Mouse (Mus musculus) neural tube, embryonic 10.5 days (tissue): Measurements from ENCODE around the gene Zfp64.

Source experiments
- DNase-seq: peaks from one replicate; pipeline ENCODE4 v3.0.0-alpha.2; 2017; ENCODE audit warnings: low spot score; ENCODE audit errors: extremely low spot score

Gene Zfp64

DNA sequence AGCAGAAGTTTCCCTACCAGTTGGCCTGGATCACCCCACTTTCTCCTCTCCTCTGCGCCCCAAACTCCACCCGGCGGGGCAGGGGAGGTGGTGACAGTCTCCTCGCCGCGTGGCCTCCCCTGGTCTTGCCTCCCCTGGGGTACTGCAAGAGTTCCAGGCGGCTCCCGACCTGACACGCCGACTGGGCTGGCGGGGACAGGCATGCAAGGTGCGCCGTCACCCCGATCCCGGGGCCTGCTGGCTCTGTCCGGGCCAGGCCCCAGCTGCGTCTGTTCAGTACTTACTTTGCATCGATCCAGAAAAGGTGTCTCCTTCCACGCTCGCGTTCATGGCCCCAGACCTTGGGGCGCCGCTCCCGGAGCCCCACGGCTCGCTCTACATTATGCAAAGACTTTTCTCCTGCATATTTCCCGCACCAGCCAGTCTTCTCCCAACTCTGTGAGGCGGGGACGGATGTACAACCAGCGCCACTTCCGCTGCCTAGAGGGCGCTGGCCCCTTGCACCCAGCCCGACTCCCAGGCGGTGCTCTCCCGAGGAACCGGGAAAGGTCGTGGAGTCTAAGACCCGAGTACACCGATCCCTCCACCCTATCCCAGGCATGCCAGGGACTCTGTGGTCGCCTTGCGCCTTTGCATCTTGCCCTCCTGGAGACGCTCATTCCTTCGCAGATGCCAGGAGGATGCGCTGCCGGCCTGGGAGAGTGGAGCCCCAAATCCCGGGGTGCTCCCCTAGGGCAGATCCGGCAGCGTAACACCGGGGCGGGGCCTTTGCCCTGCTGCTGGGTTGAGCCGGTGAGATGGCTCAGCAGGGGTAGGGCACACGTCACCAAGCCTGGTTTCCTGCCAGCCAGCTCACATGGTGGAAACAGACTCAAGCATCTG lies at the start of gene Zfp64:
Gene Zfp64, minus strand, starts transcription at position 753 of the 882 bp plus-strand sequence.
- DNase-seq: peak; percentile 86

DNA sequence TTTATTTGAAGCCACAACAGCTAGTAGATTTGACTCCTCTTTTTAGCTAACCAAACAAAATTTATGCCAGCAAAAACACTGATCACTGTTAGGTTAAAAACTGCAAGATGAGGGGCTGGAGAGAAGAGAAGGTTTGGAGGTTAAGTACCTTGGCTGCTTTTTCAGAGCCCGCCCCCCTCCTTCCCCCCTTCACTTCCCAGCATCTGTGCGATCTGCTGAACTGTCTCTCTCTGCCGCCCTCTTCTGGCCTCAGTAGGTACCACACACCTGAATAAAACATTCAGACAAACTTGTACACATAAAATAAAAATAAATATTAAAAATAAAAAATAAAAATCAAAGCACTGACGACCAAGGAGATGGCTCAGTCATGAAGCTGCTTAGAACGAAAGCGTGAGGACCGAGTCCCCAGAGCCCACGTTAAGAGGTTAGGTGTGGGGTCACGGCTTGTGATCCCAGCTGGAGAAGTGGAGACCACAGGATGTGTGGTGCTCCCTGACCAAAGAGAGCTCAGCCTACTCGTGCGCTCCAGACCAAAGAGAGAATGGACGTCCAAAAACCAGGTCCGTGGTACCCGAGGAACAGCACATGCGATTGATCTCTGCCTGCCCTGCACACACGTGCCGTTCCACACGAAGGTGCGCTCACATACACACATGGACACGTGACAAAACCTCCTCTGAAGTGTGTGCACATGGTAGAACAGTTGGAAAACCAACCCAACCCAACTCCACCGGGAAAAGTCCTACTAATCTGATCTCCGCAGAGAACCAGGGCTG lies 37.4 kb upstream of the Zfp64 start:
- peak; percentile 50 for DNase-seq

DNA sequence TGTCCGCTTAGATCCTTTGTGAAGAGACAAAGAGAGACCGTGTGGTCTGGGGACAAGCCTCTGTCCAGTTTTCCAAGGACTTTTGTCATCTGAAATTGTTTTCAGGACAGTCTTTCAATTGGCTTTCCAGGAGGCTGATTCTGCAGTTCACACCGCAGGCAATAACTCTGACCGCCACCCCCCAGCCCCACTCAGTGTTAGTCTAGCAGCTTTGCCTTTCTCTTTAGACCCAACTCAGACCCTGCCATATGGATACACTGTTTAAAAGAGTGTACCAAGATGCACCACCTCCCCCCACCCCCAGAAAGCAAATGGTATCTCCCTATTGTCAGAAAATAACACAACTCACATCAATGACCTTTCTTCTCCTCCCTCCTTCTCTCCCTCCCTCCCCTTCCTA lies 35.6 kb upstream of the Zfp64 start:
- no peak for DNase-seq

DNA sequence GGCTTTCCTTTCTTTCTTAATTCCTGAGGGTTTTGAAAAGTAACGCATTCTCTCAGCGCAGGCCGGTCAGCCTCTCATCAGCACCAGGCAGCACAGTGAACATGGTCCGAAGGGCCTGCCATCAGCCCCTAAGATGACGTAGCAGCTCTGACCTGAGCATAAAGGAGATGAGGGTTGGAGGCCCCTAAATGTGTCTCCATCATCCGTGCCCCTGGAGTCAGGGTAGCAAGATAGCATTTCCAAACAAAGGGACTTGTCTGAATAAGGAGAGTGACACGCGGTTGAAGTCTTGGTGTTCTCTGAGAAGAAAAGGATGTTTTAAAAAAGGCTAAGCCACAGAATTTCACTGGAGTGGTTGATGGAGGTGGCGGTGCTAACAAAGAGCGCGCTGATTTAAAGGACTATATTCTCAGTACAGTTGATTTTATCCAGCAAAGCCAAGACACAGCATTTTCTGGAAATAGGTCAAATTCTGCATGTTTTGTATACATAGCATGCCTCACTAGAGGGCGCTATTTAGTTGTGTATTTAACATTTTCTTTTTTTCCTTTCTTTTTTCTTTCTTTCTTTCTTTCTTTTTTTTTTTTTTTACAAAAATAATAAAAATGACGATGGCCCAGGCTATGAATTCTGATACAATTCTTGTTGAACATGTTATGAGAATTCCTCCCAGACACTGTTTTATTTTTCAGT lies 34.8 kb upstream of the Zfp64 start:
- DNase-seq: no peak

DNA sequence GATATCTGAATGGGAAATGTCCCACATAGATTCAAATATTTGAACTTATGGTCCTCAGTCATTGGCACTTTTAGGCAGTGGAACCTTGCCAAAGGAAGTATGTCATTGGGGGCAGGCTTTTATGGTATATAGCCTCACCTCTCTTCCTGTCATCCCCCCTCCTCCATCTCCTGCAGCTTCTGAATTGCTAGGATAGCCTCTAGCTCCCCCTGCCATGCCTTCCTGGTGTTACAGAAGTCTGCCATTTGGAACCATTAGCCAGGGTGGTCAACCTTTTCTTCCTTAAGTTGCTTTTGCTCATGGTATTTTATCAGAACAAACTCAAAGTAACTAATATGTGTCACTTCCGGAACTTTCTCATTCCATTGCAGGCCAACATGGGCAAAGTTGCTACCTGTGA lies 32.7 kb upstream of the Zfp64 start:
- no peak for DNase-seq

DNA sequence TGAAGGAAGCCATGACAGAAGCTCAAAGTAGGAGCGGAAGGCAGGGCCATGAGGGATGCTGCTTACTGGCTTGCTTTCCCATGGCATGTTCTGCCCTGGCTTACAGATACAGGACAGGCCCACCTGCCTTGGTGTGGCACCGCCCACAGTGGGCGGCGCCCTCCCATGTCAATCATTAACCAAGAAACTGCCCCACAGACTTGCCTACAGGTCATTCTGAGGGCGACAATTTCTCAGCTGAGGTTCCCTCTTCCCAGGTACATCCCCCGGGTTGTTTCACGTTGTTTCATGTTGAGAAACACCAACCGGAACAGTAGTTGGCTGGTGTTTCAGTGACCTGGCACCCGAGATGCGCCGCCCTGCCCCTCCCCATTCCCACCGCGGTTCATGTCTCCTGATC lies 32.0 kb upstream of the Zfp64 start:
- no peak for DNase-seq

DNA sequence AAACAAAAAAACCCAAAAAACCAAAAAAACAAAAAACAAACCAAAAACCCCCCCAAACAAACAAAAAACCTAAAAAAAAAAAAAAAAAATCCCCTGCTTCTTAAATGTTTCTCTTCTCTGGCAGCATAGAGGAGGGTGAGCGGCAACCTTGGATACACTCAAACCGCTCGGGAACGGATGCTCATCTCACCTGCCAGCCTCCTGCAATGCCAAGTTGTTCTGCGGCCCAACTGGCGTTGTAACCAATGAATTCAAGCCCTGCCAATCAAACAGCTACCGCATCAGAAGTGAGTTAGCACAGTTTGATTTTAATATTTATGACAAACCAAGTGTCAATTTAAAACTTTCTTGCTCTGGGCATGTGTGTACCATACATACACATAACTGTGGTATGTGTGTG lies 26.6 kb upstream of the Zfp64 start:
- no peak for DNase-seq

DNA sequence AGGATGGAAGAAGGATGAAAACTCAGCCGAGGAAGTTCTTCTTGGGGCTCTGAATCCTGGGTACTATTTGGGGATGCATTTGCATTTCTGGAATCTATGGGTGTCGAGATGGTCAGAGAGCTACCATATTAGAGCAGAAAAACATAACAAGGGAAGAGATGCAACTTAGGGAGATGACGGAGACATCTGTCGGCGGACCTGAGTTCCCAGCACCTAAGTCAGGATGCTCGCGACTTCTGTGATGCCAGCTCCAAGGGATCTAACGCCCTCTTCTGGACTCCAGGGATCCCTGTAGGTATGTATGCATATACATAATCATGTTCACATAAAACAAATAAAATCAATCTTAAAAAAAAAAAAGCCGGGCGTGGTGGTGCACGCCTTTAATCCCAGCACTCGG lies 26.1 kb upstream of the Zfp64 start:
- DNase-seq: no peak

DNA sequence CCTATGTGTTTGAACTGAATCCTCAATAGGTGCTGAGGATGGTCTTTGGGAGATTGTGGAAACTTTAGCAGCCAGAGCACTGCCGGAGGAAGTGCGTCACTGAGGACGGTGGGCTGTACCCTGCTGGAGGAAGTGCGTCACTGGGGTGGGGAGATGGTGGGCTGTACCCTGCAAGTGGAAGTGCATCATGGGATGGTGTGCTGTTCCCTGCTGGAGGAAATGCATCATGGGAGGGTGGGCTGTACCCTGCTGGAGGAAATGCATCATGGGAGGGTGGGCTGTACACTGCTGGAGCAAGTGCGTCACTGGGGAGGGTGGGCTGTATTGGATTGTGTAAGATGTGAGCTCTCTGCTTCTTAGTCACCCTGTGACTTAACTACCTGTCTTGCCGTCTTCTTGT lies 25.5 kb upstream of the Zfp64 start:
- DNase-seq: peak; percentile 38

DNA sequence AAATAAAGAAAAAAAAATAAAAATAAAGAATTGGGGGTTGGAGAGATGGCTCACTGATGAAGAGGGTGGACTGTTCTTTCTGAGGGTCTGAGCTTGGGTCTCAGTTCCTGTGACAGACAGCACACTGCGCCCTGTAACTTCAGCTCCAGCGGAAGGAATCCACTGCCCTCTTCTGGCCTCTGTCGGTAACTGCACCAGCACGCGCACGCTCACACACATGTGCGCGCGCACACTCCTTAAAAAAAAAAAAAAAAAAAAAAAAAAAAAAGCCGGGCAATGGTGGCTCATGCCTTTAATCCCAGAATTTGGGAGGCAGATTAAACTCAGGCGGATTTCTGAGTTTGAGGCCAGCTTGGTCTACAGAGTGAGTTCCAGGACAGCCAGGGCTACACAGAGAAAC lies 24.4 kb upstream of the Zfp64 start:
- no peak for DNase-seq

DNA sequence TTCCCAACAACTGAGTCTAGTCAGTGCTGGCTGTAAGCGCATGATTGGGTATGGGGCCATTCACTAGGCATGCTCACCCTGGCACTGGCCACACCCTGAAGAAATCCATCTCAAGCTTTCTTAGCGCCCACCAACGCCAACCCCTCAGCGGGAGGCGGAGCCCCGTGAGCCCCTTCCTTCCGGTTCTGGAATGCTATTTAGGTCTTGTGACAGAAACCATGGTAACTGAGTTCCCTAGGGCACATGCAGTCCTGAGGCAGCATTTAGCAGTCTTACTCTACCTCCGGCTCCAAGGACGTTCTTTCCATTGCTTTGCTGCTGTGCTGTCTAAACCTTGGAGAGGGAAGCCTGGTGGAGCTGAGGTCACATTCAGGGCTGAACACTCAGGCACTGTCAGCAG lies 22.6 kb upstream of the Zfp64 start:
- peak; percentile 27 for DNase-seq

DNA sequence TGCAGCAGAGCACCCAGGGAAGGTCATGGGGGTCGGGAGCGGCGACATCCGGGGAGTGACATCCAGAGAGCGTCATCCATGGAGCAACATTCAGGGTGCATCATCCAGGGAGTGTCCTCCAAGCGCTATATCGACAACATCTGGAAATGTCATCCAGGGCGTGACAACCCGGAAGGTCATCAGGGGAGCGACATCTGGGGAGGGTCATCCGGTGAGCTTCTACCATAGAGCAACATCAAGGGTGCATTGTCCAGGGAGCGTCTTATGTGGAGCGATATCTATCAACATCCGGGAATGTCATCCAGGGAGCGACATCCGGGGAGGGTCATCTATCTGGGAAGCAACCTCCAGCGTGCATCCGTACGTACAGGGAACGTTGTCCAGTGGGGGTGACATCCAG lies 14.7 kb upstream of the Zfp64 start:
- DNase-seq: no peak

DNA sequence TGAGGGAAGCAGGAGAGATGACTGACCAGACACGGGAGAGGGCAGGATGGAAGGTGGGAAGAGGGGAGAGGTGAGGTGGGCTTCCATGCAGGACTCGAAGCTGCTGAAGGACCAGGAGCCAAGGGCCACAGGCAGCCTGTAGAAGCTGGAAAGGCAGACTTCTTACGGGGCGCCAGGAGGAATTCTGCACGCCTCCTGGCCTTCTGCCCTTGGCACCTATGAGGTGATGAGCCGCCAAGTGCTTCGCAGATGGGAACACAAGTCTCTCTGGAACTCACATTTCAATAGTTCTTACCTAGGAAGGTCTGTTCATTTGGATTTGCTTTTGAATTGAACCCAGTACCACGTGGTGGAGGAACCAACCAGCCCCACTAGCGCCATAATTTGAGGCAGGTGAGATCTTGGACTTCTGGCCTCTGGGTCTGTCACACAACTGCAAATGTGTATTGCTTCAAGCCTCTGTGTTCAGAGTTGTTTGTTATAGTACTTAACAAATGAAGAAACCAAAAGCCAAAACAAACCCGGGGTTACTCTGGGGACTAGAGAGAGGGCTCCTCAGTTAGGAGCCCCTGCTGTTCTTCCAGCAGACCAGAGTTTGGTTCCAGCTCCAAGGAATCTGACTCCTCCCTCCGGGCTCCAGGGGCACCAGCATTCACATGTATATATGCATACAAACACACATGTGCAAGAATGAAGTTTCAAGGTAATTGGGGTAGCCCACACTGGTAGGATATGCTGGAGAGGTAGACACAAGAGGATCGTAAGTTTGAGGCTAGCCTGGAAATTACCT lies 12.9 kb upstream of the Zfp64 start:
- DNase-seq: no peak

DNA sequence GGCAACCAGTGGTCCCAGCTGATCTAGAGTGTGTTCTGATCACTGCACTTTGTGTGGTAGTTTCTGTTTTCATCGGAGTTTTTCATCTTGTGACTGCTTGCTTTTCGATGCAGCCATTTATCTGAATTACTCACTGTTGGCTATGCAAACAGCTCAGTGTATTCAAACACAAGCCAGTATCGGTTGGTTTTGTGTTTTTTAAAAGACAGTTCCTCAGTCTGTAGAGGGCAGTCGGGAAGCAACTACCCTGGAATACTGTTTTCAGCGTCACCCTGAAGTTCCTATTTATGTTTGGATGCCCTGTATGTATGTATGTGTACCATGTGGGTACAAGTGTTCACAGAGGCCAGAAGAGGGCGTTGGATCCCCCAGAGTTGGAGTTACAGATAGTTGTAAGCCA lies 11.1 kb upstream of the Zfp64 start:
- DNase-seq: no peak

DNA sequence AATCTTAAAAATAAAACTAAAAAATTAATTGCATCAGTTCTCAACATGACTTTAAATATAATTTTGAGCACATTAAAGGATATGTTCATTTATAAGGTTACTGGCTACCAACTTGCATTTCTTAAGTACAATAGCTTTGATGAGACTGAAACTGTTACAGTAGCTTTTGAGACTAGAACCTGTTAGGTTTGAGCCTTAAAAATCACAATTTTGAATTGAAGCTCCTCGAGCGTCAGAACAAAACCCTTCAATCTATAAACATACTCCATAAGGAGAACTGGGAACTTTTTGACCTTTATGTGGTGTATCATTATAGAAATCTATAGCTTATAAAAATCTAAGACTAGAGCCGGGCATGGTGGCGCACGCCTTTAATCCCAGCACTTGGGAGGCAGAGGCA lies 9.5 kb upstream of the Zfp64 start:
- DNase-seq: no peak

DNA sequence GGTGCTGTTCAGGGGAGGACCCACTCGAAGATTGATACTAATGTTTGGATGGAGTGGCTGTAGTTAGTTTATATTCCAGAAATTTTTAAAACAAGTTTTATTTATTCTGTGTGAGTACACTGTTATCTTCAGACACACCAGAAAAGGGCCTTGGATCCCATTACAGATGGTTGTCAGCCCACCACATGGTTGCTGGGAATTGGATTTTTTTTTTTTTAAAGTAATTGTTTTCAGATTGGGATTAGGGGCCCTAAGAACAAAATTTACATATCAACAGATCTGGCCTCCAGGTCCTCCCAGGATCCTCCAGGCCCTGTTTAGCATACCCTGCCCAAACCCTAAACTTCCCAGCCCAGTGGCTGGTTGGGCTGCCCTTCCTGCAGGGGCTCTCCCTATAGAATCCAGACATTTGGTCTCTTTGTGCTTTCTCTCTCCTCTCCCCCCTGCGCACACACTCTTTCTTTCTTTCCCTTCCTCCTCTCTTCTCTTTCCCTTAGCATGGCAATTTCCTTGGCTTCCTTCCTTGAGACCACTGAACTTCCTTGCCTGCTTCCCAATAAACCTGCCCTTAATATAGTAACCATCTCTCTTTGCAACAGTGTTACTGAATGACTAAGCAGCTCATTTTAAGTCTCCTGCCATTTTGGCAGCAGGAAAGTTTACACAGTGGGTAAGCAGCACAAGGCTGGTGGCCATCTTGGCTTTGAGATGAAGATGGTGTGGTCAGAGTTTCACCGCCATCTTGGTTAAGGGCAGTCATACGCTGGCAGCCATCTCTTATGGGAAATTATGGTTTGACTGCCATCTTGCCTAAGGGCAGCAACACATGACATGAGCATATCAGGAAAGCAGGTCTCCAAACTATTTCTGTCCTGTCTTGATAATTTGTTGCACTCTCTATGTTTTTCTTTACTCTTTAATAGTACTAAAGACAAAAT lies 6.6 kb upstream of the Zfp64 start:
- DNase-seq: no peak

DNA sequence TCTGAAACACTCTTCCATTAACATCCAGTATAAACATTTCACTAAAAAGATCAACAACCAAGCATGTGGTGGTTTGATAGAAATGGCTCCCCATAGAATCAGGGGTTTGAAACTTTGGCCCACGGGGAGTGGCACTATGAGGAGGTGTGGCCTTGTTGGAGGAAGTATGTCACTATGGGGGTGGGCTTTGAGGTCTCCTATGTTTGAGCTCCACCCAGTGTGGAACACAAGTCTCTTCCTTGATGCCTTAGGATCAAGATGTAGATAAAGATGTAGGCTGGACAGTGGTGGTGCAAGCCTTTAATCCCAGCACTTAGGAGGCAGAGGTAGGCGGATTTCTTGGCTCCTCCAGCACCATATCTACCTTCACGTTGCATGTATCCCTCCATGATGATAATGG lies 5.4 kb upstream of the Zfp64 start:
- DNase-seq: no peak

DNA sequence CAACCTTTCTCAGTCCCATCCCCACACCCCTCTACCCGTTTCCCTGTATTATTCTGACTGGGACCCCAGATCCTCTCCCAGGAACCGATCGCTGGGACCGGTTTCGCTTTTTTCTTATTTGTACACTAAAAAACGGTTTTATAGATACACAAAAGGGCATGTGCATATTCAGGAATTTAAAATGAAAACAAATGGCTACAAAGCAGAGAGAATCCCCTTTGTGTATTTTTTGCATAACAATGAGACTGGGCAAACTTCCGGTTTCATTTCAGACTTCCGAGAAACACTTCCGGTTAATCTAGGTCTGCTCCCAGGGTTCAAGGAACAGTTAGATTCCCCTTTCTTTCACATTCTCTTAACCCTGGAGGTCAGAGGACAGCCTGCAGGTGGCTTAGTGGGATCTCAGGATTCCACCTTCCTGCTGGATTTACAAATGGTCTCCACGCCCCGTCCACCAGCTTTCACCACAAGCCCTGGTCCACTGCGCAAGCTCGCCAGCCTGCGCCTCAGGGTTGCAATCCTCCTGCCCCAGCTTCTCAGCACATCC lies 4.0 kb upstream of the Zfp64 start:
- no peak for DNase-seq

DNA sequence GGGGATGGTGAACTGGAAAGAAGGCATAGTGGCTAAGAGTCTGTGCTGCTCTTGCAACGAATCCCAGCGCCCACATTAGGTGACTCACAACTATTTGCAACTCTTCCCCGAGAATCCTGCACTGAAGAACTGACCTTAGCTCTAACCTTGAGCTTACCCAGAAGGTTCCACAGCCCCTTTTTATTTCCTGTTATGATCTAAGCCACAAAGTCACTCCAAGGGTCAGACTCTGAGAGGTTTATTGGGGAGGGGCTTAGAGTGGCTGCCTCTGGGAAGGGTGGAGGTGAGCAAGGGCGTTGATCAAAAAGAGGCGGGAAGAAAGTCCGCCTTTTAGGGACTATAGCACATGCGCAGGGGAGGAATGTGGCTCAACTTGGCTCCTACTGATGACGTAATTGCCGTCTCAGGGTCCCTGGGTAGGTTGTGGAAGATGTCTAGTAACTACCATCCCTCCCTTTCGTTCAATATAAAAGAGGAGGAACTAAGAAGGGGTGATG lies 511 bp upstream of the Zfp64 start:
- DNase-seq: no peak

DNA sequence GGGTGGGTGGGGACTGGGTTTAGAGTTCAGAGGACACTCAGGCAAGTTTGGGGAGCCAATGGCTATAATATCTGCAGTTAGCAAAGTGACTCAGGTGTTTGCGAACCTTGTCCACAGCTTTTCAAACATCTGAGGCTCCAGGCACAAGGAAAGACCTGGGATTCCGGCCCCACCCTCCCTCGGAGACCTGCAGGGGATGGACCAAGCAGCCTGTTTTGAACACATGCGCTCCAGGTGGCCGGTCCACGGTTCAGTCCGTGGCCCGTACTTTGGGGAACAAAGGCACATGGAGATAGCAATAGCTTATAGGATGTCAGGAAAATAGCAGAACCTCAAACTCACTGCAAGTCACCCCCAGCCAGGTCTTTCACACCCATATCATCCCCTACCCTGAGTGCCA lies 1.0 kb downstream of the Zfp64 start:
- DNase-seq: no peak
